Mouse (Mus musculus) liver, embryonic 16.5 days (tissue): Measurements from ENCODE around the gene Cfap157. TPM values are rescaled to one million over a fixed set of nuclear protein-coding genes. Genes with fewer than 3 reads are reported as not detected.

ENCODE experiments used
- ATAC-seq: fragments of 200-750 bp; cut with Nextera tagmentation; 2 replicates; pipeline ENCODE4 v1.8.0; 2017; ENCODE audit warnings: low read depth, mild to moderate bottlenecking, moderate number of reproducible peaks, moderate library complexity
- H3K27ac ChIP-seq: fragments of 300-500 bp; sonication (generic); 2 replicates; pipeline ENCODE4 v1.5.1; 2014; ENCODE audit warnings: mild to moderate bottlenecking, low read length
- H3K27me3 ChIP-seq: fragments of 300-500 bp; sonication (generic); 2 replicates; pipeline ENCODE4 v1.6.1; 2014; ENCODE audit warnings: low read depth, low read length, mixed read lengths; ENCODE audit not compliant: control insufficient read depth, insufficient read depth
- H3K36me3 ChIP-seq: fragments of 300-500 bp; sonication (generic); 2 replicates; pipeline ENCODE4 v1.6.1; 2014; ENCODE audit warnings: mild to moderate bottlenecking; ENCODE audit not compliant: control insufficient read depth, insufficient read depth
- H3K4me1 ChIP-seq: fragments of 300-500 bp; sonication (generic); 2 replicates; pipeline ENCODE4 v1.6.1; 2014; ENCODE audit warnings: low read depth, low read length, mixed read lengths; ENCODE audit not compliant: control insufficient read depth
- H3K4me2 ChIP-seq: fragments of 300-500 bp; sonication (generic); 2 replicates; pipeline ENCODE4 v1.6.1; 2014; ENCODE audit warnings: low read depth, low read length, mixed read lengths
- H3K4me3 ChIP-seq: fragments of 300-500 bp; sonication (generic); 2 replicates; pipeline ENCODE4 v1.5.1; 2014; ENCODE audit warnings: low read depth, mild to moderate bottlenecking, low read length
- H3K9ac ChIP-seq: fragments of 300-500 bp; sonication (generic); 2 replicates; pipeline ENCODE4 v1.6.1; 2014; ENCODE audit warnings: low read depth, low read length
- H3K9me3 ChIP-seq: fragments of 300-500 bp; sonication (generic); replicated peaks from 2 replicates; pipeline ENCODE4 v1.6.1; 2016; ENCODE audit warnings: low read length; ENCODE audit not compliant: control insufficient read depth
- WGBS: fragments of 180-500 bp; shearing (Covaris S2); extraction: QIAGEN DNeasy Blood & Tissue Kit; methylation state at CpG from one replicate; pipeline ENCODE4 v1.1.7; 2014; ENCODE audit not compliant: insufficient replicate concordance; 5-methylcytosine and 5-hydroxymethylcytosine counted together
- polyA plus RNA-seq: library from polyadenylated mRNA; unstranded; fragments of >200 nt; fragmentation: Nextera tagmentation; extraction: Ambion mirVana; gene quantifications from 2 replicates; pipeline ENCODE4 v1.2.1, GENCODE M21; 2015

Gene Cfap157
- polyA plus RNA-seq, 1 experiment from 2014 or later: 0.05 TPM

DNA sequence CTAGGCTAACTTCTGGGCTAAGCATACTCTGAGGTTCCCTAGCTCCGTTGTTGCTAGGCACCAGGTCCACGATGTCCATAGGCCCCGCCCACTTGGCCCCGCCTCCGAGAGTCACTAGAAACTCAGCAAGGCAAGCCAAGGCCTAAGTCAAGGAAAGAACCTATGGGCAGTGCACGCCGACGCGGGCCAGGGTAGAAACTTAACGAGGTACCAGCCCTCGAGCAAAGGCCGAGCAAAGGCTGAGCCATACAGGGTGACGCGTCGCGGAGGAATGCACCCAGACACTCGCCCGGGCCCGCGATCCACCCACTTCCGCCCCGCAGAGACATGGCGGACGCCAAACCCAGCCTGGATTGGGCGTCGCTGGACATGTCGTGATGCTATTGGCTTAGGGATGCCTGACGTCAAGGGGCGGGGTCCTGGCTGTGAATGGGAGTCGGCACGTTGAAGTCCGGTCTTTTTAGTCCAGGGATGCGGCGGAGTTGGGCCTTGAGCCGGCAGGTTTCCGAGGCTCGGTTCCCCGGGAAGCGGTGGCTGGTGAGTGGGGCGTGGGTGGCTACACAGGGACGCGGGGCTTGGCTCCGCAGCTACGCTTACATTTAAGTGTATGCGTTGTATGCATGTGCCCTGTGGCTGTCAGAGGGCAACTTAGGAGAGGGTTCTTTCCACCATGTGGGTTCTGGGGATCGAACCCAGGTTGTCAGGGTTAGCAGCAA lies 8.7 kb downstream of the Cfap157 start, which contains the start of the genes Ttc16 and Ptrh1:
Gene Ttc16 (minus strand): TSS at position 275 of the 716 bp plus-strand sequence.
Gene Ptrh1 (plus strand): TSS at position 428 of the 716 bp plus-strand sequence.
- Histone ChIP-seq H3K4me1 (peaks cover 18% of the 10 kb centered on the region), H3K36me3 (no peaks in the 10 kb centered on the region), H3K4me2 (peak within 1 kb of the TSS; percentile 97), H3K9ac (peak within 1 kb of the TSS; percentile 61), H3K4me3 (peak within 1 kb of the TSS; percentile 77), H3K9me3 (no peaks in the 10 kb centered on the region), H3K27me3 (no peaks in the 10 kb centered on the region), H3K27ac (peak within 1 kb of the TSS; percentile 48; the same call in 1 of the 2 replicates)
- ATAC-seq: peak; percentile 96
- WGBS: 0% methylated on average over 46 of the region's 46 CpGs

DNA sequence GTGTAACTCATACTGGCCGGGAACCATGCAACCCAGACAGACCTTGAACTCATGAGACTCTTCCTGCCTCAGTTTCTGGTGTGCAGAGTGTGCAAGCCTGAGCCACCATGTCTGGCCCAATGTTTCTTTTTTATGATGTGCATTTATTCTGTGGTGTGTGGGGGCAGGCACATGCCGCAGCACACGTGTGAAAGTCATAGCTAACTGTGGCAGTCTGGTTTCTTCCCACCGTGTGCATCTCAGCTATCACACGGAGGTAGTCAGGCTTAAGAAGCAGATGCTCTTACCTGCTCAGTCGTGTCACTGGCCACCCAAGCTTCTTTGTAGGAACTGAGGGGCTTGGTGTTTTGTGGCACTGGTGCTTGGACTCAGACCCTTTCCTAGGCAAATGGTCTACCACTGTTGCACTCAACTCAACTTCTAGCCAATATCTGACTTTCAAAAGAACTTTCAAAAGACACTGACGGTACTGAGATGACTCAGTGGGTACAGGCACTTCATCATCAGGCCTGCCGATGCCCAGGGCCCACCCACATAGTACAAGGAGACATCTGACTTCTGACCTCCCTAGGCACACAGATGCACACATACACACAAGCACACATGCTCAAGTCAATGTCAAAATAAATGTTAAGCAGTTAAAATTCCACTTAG lies 11.5 kb downstream of the Cfap157 start:
- Histone ChIP-seq H3K4me3 (no peak overlapping the region), H3K27me3 (no peaks in the 10 kb centered on the region), H3K9ac (no peak overlapping the region), H3K4me2 (no peak overlapping the region), H3K9me3 (no peaks in the 10 kb centered on the region), H3K36me3 (no peaks in the 10 kb centered on the region), H3K27ac (no peak overlapping the region), H3K4me1 (peaks cover 20% of the 10 kb centered on the region)
- 69% methylated on average over 8 of the region's 8 CpGs for WGBS
- no peak for ATAC-seq

- WGBS: 22% methylated on average over 12 of the region's 12 CpGs
- Histone ChIP-seq H3K27ac (no peak overlapping the region), H3K9me3 (no peaks in the 10 kb centered on the region), H3K4me2 (no peak overlapping the region), H3K36me3 (no peaks in the 10 kb centered on the region), H3K4me3 (no peak overlapping the region), H3K27me3 (no peaks in the 10 kb centered on the region), H3K4me1 (peaks cover 20% of the 10 kb centered on the region), H3K9ac (no peak overlapping the region)
- ATAC-seq: no peak
These were observed 12.3 kb downstream of the Cfap157 start for GRCm38 (mm10) chr2:32771886-32772285.

DNA sequence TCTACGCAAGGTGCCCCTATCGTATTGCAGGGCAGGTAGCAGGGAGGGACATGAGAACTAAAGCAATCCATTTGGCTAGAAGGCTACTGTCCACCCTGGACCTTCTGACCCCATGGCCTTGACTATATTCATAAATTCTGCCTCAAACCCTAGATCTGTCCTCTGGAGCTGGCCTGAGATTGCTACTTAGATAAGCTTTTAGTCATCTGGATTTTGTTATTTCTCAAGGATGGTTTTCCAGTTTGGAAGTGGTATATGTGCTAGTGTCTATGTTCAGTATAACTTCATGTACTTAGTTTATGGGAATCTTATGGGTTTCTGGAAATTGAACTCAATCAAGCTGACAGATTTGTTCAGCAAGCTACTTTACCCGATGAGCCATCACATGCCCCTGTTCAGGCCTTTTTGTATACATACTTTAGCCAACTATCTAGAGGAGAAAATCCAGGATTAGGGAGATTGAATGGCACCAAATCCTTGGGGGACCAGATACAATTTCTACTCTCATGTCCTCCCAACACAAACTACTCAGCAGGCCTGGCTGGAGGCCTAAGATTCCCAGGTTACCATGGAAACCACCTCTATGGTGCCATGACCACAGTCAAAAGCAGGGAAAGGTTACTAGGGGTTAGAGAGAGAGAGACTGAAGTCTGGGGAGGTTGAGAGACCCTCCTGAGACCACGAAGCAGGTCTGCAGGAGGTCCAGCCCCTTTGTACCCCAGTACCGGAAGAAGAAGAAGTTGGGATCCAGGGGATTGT lies 14.7 kb downstream of the Cfap157 start:
- H3K4me2 ChIP-seq: no peak overlapping the region
- 77% methylated on average over 5 of the region's 5 CpGs for WGBS
- no peak overlapping the region for H3K4me3 ChIP-seq
- no peaks in the 10 kb centered on the region for H3K9me3 ChIP-seq
- H3K36me3 ChIP-seq: no peaks in the 10 kb centered on the region
- no peak for ATAC-seq
- no peaks in the 10 kb centered on the region for H3K27me3 ChIP-seq
- peaks cover 9% of the 10 kb centered on the region for H3K4me1 ChIP-seq
- H3K27ac ChIP-seq: no peak overlapping the region
- no peak overlapping the region for H3K9ac ChIP-seq

DNA sequence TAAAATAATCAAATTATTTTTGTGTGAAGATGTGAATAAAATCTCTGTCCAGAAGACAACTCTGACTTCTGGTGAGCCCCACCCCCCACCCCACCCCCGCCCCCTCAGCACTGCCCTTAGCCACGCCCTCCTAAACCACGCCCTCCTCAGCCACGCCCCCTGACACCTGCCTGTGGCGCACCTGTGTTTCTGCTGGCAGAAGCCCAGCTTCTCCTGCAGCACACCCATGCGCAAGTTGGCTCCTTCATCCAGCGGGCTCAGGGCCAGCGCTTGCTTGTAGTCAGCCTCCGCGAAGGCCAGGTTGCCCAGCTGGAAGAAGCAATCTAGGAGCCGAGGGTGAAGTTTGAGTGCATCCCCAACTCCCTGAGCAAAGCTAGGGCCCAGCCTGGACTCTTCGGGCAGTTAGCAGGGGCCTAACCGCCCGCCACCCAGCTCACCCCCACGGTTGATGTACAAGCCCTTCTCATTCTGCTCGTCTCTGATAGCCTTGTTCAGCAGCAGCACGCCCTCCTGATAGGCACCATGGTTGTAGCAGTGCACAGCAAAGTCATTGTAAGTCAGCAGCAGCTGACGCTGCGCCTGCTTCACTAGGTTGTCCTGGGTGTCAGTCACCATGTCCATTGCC lies 15.5 kb downstream of the Cfap157 start:
- no peak overlapping the region for H3K4me2 ChIP-seq
- H3K9me3 ChIP-seq: no peaks in the 10 kb centered on the region
- ATAC-seq: peak; percentile 62
- H3K36me3 ChIP-seq: no peaks in the 10 kb centered on the region
- WGBS: 36% methylated on average over 19 of the region's 19 CpGs
- no peak overlapping the region for H3K27ac ChIP-seq
- peaks cover 9% of the 10 kb centered on the region for H3K4me1 ChIP-seq
- H3K27me3 ChIP-seq: no peaks in the 10 kb centered on the region
- H3K4me3 ChIP-seq: no peak overlapping the region
- H3K9ac ChIP-seq: no peak overlapping the region

DNA sequence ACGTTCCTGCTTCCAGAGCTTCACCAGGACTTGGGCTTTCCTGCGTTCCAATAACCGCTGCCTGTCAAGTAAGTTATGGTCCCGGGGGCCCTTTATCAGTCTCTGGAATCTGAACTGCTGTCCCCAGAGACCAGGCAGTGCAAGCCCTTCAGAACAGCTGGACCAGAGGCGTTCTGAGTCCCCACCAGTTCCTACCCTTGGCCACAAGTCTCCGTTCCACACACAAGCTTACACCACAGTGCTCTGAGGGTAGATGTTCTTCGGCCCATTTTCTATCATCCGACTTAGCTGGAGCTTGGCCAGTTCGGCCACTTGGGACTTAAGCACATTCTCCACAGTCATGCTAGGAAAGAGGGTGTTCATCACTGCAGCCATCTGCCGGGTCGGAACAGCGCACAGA lies 17.0 kb downstream of the Cfap157 start:
- Histone ChIP-seq H3K9me3 (no peaks in the 10 kb centered on the region), H3K4me3 (no peak overlapping the region), H3K36me3 (no peaks in the 10 kb centered on the region), H3K9ac (no peak overlapping the region), H3K4me2 (no peak overlapping the region), H3K4me1 (peaks cover 9% of the 10 kb centered on the region), H3K27me3 (no peaks in the 10 kb centered on the region), H3K27ac (no peak overlapping the region)
- ATAC-seq: no peak
- WGBS: 58% methylated on average over 12 of the region's 12 CpGs

GRCm38 (mm10) chr2:32763353-32763752 lies 20.9 kb downstream of the Cfap157 start:
- ATAC-seq: no peak
- H3K4me3 ChIP-seq: no peak overlapping the region
- no peak overlapping the region for H3K27ac ChIP-seq
- WGBS: 60% methylated on average over 3 of the region's 3 CpGs
- H3K36me3 ChIP-seq: no peaks in the 10 kb centered on the region
- H3K27me3 ChIP-seq: no peaks in the 10 kb centered on the region
- H3K4me2 ChIP-seq: no peak overlapping the region
- H3K9ac ChIP-seq: no peak overlapping the region
- no peaks in the 10 kb centered on the region for H3K9me3 ChIP-seq
- peaks cover 2% of the 10 kb centered on the region; the same call in 1 of the 2 replicates for H3K4me1 ChIP-seq

DNA sequence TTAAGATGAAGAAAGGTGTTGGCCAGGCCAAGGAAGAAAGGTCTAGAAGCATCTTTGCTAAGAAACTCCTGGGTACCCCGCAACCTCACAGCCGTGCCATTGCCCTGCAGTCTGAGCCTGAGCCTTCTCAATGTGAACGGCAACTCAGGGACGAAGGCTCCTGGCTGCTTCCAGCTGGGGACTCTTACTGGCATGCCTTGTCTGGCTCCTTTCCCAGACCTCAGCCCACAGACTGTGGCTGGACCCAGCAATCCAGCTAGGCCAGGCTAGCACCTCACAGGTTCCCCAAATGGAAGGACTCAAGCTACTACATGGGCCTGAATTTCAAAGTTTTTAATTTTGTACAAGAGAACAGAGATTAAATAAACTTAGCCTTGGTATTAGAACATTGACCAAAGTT lies 22.4 kb downstream of the Cfap157 start:
- H3K4me3 ChIP-seq: no peak overlapping the region
- no peak for ATAC-seq
- no peaks in the 10 kb centered on the region for H3K27me3 ChIP-seq
- H3K4me2 ChIP-seq: no peak overlapping the region
- H3K4me1 ChIP-seq: peaks cover 5% of the 10 kb centered on the region
- no peaks in the 10 kb centered on the region for H3K9me3 ChIP-seq
- no peak overlapping the region for H3K27ac ChIP-seq
- 92% methylated on average over 4 of the region's 4 CpGs for WGBS
- H3K9ac ChIP-seq: no peak overlapping the region
- no peaks in the 10 kb centered on the region for H3K36me3 ChIP-seq
